Mouse (Mus musculus): Measurements from ENCODE around the gene Impg2.

Impg2 gene

DNA sequence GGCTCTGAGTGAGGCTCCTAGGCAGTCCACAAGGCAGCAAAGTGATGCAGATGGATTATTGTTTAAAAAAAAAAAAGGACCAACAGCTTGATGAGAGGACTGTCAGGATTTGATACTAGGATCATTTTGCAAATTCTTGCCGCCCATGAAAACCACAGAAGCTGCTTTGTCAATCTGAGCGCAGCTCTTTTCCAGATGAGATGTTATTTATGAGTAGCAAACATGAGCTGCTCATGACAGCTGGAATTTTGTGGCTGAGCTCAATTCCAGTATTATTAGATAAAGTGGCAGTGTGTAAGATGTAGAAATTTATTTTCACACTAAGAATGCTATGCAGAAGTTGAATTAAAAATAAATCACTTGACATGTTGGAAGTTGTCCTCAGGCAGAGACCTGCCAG lies 94.7 kb downstream of the Impg2 start:
- in situ Hi-C loops (cut with MboI, MseI): no loop called here

DNA sequence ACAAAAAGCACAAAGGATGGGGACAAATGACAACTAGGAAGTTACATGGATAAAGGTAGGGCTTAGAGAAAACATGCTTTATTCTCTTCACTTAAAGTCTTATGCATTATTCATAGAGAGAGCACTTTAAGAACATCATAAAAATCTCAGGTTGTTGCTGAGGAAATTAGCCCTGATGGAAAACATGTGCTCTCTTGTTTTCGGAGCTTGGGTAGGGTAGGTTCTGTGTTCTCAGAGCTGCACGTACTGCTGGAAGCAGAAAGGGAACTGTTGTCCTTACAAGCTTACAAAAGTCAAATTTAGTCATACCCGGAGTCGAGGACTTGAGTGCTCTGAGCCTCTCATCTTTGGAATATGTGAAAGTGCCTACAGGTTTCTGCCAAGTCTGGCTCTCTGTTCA lies 98.9 kb downstream of the Impg2 start:
- in situ Hi-C loops (cut with MboI, MseI): no loop called here

DNA sequence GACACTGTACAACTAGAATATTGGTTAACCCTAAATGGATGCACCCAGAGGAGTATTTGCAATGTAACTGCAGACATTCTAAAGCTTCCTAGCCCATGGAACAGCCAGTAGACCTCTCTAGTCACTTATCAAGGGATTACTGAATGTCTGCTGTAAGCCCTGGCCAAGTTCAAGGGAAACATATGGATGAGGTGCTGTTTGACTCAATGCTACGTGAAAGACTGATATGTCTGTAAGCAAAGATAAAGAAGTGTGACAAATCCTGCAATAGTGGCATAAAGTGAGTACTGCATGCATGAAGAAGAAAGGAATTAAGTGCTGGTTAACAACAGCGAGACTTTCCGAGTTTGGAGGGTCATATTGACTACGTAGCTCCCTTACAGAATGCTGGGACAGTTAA lies 100.1 kb downstream of the Impg2 start:
- in situ Hi-C loops (cut with MboI, MseI): no loop called here

DNA sequence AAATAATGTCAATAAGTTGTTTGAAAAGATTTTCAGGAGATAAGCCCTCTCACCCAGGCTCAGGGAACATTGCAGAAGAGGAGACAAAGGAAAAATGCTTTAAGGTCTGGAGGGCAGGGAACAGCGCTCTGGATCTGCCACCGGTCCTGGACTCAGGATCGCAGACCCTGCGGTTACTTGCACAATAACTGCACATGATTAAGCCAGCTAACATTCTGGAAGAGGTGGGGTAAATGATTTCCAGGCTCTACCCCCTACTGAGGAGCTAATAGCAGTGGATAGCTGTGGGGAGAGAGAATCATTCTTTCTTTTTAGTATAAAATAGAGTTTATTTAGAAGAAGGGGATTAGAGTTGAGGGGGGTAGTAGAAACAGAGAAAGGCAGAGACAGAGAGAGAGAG lies 103.5 kb downstream of the Impg2 start:
- in situ Hi-C loops (cut with MboI, MseI): no loop called here

DNA sequence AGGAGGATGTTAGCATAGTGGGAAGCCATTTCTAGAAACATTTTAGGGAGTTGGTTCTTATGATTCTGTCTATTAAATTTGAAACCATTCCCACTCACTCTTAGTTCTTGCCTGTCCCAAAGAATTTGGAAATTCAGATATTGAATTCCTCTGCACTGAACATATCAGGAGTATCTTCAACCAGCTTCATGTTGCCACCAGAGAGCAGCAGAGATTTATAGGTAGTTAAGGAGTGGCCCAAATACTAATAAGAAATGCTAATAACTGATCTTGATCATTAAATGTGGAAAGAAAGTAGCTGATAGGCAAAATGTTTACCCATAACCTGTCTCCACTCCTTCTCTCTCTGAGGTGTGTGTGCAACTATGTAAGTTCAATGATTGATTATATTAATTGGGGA lies 107.2 kb downstream of the Impg2 start:
- in situ Hi-C loops (cut with MboI, MseI): no loop called here
